Mouse (Mus musculus) v-Abl transformed pro-B cells (cell line): ENCODE measurements around the gene Renbp.

Source experiments
- in situ Hi-C, 2 experiments: fragments of 400-800 bp; cut with MboI; formaldehyde crosslinking; loops; one replicate each; pipeline ENCODE4 v1.15.1; 2025; ENCODE audit not compliant: unreplicated experiment in 2 of 2

The Renbp gene

GRCm38 (mm10) chrX:73875881-73876280 is 54.8 kb downstream of the Renbp start:
- in situ Hi-C loops = no loop called here
